Mouse (Mus musculus) limb, embryonic 11.5 days (tissue): ENCODE measurements at regions not wholly inside any gene's neighbourhood (a gene's known extent, or its start where the extent isn't known, plus 50 kb on each side); places are given as distances from the start of the nearest gene placed in this dataset.

Source experiments
- ATAC-seq: fragments of 200-750 bp; cut with Nextera tagmentation; 2 replicates; pipeline ENCODE4 v1.8.0; 2017; ENCODE audit warnings: low read depth; ENCODE audit not compliant: insufficient number of reproducible peaks, low FRiP score, low TSS enrichment
- DNase-seq: peaks from one replicate; pipeline ENCODE4 v3.0.0-alpha.2; 2015; ENCODE audit warnings: low spot score
- H3K27ac ChIP-seq: fragments of 300-500 bp; sonication (generic); replicated peaks from 2 replicates; pipeline ENCODE4 v1.5.1; 2014; ENCODE audit warnings: low read depth, mild to moderate bottlenecking, low read length
- H3K27me3 ChIP-seq: fragments of 300-500 bp; sonication (generic); 2 replicates; pipeline ENCODE4 v1.6.1; 2014; ENCODE audit warnings: mild to moderate bottlenecking, low read length, mixed read lengths; ENCODE audit not compliant: control insufficient read depth, insufficient read depth
- H3K36me3 ChIP-seq: fragments of 300-500 bp; sonication (generic); 2 replicates; pipeline ENCODE4 v1.6.1; 2014; ENCODE audit warnings: mild to moderate bottlenecking, low read length, moderate library complexity, mixed read lengths; ENCODE audit not compliant: control insufficient read depth, insufficient read depth
- H3K4me1 ChIP-seq: fragments of 300-500 bp; sonication (generic); 2 replicates; pipeline ENCODE4 v1.6.1; 2014; ENCODE audit warnings: low read length, mixed read lengths; ENCODE audit not compliant: control insufficient read depth, insufficient read depth
- H3K4me2 ChIP-seq: fragments of 300-500 bp; sonication (generic); 2 replicates; pipeline ENCODE4 v1.6.1; 2014; ENCODE audit warnings: low read depth, mild to moderate bottlenecking, moderate library complexity; ENCODE audit not compliant: severe bottlenecking
- H3K4me3 ChIP-seq: fragments of 300-500 bp; sonication (generic); 2 replicates; pipeline ENCODE4 v1.5.1; 2014; ENCODE audit warnings: low read depth, low read length
- H3K9ac ChIP-seq: fragments of 300-500 bp; sonication (generic); 2 replicates; pipeline ENCODE4 v1.6.1; 2014; ENCODE audit warnings: mild to moderate bottlenecking, low read length
- H3K9me3 ChIP-seq: fragments of 300-500 bp; sonication (generic); 2 replicates; pipeline ENCODE4 v1.6.1; 2016; ENCODE audit warnings: low read length; ENCODE audit not compliant: control insufficient read depth
- WGBS: fragments of 180-500 bp; shearing (Covaris S2); extraction: QIAGEN DNeasy Blood & Tissue Kit; methylation state at CpG from one replicate; pipeline ENCODE4 v1.1.7; 2014; 5-methylcytosine and 5-hydroxymethylcytosine counted together

DNA sequence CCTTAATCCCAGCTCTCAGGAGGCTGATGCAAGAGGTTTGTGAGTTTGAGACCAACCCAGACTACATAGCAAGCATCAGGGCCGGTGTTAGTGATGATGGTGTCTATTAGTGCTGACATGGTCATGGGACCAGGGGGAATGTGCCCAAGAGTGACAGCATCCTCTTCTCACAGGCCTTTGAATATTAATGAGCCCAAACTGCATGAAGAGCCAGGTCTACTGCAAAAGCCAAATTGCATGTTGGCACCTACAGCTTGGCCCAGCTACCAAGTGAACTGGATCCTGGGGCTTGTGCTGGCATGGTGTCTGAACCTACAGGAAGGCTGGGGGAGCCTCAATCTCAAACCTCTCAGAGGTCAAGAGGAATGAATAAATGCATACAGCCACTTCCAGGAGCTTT is 70.0 kb downstream of the 4930426L09Rik start:
- Histone ChIP-seq H3K9me3 (no peaks in the 10 kb centered on the region), H3K4me2 (no peak overlapping the region), H3K27me3 (no peaks in the 10 kb centered on the region), H3K4me1 (no peaks in the 10 kb centered on the region), H3K36me3 (no peaks in the 10 kb centered on the region), H3K9ac (no peak overlapping the region), H3K27ac (no peak overlapping the region), H3K4me3 (no peak overlapping the region)
- DNase-seq (no peak), ATAC-seq (no peak)
- 96% methylated on average over 1 of the region's 1 CpGs for WGBS

DNA sequence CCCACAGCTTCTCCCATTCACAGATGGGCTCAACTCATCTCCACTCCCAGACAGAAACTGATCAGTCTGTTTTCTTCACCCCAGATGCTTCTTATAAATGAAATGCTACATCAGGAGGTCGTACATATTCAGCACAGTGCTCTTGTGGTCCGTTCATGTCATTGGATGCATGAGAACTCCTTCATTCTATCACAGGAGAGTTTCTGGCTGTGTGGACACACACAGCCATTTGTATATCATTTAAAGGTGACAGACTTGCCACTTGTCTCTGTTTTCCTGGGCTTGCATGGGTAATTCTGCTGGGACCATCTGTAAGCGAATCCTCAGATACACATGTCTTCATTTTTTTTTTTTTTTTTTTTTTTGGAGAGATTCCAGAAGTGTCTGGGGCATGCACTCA is 85.7 kb downstream of the 4930426L09Rik start:
- no peak overlapping the region for H3K4me2 ChIP-seq
- H3K4me3 ChIP-seq = no peak overlapping the region
- DNase-seq (no peak), ATAC-seq (no peak)
- no peaks in the 10 kb centered on the region for H3K27me3 ChIP-seq
- no peak overlapping the region for H3K27ac ChIP-seq
- no peak overlapping the region for H3K9ac ChIP-seq
- no peaks in the 10 kb centered on the region for H3K4me1 ChIP-seq
- no peaks in the 10 kb centered on the region for H3K36me3 ChIP-seq
- 83% methylated on average over 3 of the region's 3 CpGs for WGBS
- H3K9me3 ChIP-seq = no peaks in the 10 kb centered on the region

DNA sequence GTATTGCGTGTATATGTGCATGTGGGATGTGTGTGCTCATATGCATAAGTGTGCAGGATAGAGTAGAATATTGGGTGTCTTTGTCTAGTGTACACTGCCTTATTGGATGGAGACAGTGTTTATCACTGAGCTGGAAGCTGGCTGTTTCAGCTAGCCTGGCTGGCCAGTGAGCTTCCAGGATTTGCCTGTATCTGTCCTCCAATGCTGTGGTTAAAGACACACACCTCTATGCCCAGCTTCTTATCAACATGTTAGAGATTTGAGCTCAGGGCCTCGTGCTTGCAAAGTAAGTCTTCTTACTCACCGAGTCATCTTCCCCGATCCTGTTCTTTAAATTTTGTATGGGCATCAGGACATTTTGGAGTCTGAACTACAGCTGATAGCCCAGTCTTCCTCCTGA is 87.0 kb downstream of the 4930426L09Rik start:
- H3K27ac ChIP-seq = no peak overlapping the region
- no peaks in the 10 kb centered on the region for H3K27me3 ChIP-seq
- no peaks in the 10 kb centered on the region for H3K9me3 ChIP-seq
- no peak overlapping the region for H3K9ac ChIP-seq
- no peak overlapping the region for H3K4me2 ChIP-seq
- H3K4me3 ChIP-seq = no peak overlapping the region
- ATAC-seq (no peak), DNase-seq (peak; percentile 8)
- H3K36me3 ChIP-seq = no peaks in the 10 kb centered on the region
- 87% methylated on average over 4 of the region's 4 CpGs for WGBS
- H3K4me1 ChIP-seq = no peaks in the 10 kb centered on the region

DNA sequence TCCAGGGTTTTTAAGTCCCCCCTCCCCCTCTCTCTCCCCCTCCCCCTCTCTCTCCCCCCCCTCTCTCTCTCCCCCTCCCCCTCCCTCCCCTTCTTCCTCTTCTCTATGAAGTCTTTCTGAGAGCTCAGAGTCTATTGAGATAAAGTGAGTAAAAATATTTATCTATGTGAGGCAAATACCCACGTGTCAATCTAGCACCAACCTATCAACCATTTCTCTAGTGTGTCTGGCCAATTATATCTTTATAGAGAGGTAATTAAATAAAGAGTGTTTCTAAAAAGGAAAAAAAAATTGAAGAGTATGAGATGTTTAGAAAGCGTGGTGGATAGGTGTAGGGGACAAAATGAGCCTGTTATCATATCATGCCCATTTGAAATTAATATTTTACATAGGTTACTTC is 88.0 kb downstream of the 4930426L09Rik start:
- no peak overlapping the region for H3K27ac ChIP-seq
- no peaks in the 10 kb centered on the region for H3K4me1 ChIP-seq
- H3K9ac ChIP-seq = no peak overlapping the region
- ATAC-seq (no peak), DNase-seq (no peak)
- no peaks in the 10 kb centered on the region for H3K27me3 ChIP-seq
- no peaks in the 10 kb centered on the region for H3K36me3 ChIP-seq
- no peaks in the 10 kb centered on the region for H3K9me3 ChIP-seq
- H3K4me3 ChIP-seq = no peak overlapping the region
- 70% methylated on average over 2 of the region's 2 CpGs for WGBS
- no peak overlapping the region for H3K4me2 ChIP-seq

DNA sequence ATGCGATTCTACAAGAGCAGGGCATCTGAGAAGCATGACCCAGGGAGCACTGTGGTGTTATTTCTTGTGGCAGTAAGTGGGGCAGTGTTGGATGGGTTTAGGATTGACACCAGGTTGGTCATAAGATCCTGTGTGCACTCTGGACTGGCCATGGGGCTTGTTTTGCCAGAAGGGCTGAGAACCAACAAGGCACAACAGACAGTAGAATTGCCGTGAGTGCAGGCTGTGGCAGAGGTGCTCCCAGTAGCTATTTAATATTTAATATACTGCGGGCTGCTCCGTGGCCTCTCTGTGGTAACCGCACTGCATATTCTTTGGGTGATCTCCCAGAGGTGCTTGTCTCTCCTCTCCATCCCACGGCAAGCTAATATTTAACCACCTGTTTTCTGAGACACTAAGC is 88.5 kb downstream of the 4930426L09Rik start:
- Histone ChIP-seq H3K36me3 (no peaks in the 10 kb centered on the region), H3K4me3 (no peak overlapping the region), H3K27ac (no peak overlapping the region), H3K4me1 (no peaks in the 10 kb centered on the region), H3K4me2 (no peak overlapping the region), H3K9ac (no peak overlapping the region), H3K27me3 (no peaks in the 10 kb centered on the region), H3K9me3 (no peaks in the 10 kb centered on the region)
- ATAC-seq (no peak), DNase-seq (no peak)
- WGBS = 90% methylated on average over 6 of the region's 6 CpGs

DNA sequence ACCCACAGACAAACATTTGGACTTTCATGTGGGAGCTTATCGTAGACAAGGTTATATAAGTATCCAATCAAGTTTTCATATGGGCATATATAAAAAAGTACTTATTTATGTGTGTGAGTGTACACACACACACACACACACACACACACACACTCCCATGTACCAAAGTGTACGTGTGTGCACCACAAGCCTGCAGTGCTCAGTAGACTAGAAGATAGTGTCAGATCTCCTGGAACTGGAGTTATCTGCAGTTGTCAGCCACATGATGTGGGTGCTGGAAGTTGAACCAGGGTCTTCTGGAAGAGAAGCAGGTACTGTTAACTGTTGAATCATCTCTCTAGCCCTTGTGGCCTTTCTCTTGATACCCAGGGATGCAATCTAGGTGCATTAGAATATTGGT is 99.7 kb upstream of the Armc3 start:
- H3K4me1 ChIP-seq = 0 out of 2 replicates have a peak, but pooled peaks cover 2% of the 10 kb centered on the region
- no peak overlapping the region for H3K27ac ChIP-seq
- H3K9me3 ChIP-seq = no peaks in the 10 kb centered on the region
- 88% methylated on average over 2 of the region's 2 CpGs for WGBS
- H3K4me3 ChIP-seq = no peak overlapping the region
- no peak for ATAC-seq
- no peak for DNase-seq
- H3K36me3 ChIP-seq = no peaks in the 10 kb centered on the region
- H3K27me3 ChIP-seq = no peaks in the 10 kb centered on the region
- H3K9ac ChIP-seq = no peak overlapping the region
- no peak overlapping the region for H3K4me2 ChIP-seq

DNA sequence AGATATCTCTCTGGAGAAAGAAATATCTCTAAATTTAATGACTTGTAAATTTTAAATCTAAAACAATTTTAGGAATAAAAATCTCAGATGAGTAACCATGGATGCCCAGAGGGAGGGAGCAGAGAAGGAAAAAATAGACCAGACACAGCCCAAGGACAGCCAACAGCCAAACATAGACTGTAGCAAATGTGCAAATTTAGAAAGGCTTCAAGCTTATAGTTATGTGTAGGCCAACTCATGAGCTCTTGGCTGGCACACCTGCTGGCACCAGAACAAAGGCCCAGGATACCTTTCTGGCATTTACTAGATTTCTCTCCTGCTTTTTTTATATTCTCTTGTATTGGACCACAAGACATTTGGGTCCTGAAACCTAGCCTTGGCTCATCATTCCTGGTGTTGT is 90.3 kb upstream of the Armc3 start:
- Histone ChIP-seq H3K36me3 (no peaks in the 10 kb centered on the region), H3K27me3 (no peaks in the 10 kb centered on the region), H3K4me1 (no peaks in the 10 kb centered on the region), H3K9ac (no peak overlapping the region), H3K9me3 (no peaks in the 10 kb centered on the region), H3K4me2 (no peak overlapping the region), H3K4me3 (no peak overlapping the region), H3K27ac (no peak overlapping the region)
- DNase-seq (no peak), ATAC-seq (no peak)

DNA sequence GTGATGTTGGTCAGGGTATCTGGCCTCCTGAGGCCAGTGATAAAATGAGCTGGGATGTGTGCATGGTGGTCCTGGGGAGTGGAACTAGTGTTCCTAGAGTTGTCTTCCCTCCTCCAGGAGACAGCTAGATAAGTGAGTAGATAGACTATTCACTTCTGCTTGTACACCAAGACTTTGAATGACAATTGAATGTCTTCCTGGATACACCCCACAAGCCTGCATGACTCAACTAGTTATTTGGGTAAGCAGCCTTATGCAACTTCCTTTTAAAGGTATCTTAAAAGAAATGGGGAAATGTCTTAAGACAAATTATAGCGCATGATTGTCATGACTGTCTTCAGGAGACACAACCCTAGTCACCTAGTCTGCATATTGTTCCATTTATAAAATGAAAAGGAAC is 79.2 kb upstream of the Armc3 start:
- H3K27ac ChIP-seq = no peak overlapping the region
- H3K4me3 ChIP-seq = no peak overlapping the region
- H3K36me3 ChIP-seq = no peaks in the 10 kb centered on the region
- DNase-seq (no peak), ATAC-seq (no peak)
- H3K9me3 ChIP-seq = no peaks in the 10 kb centered on the region
- H3K4me2 ChIP-seq = no peak overlapping the region
- H3K4me1 ChIP-seq = no peaks in the 10 kb centered on the region
- H3K27me3 ChIP-seq = no peaks in the 10 kb centered on the region
- H3K9ac ChIP-seq = no peak overlapping the region
- WGBS = 98% methylated on average over 1 of the region's 1 CpGs

DNA sequence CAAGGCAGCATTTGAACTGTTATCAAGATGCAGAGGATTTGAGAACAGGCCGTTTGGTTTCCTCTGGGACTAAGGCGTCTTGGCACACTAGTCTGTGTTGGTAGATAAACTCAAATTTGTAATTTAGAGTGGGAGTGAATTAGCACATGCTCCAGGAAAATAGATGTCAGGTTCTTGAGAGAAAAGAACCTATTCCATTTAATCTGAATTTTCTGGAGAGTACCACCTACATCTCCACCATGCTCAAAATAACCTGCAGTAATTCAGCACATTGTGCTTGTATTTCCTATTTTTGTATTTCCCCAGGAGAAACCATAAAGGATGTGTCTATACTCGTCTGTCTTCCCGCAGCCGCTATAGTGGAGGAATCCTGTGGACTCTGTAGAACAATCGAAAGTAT is 66.2 kb upstream of the Armc3 start:
- H3K9me3 ChIP-seq = no peaks in the 10 kb centered on the region
- ATAC-seq = no peak

More for the DNA sequence above, 66.2 kb upstream of the Armc3 start:
- H3K4me3 ChIP-seq = no peak overlapping the region
- no peaks in the 10 kb centered on the region for H3K27me3 ChIP-seq
- no peaks in the 10 kb centered on the region for H3K4me1 ChIP-seq
- H3K36me3 ChIP-seq = no peaks in the 10 kb centered on the region
- no peak overlapping the region for H3K9ac ChIP-seq
- no peak overlapping the region for H3K4me2 ChIP-seq
- WGBS = 91% methylated on average over 6 of the region's 6 CpGs
- H3K27ac ChIP-seq = no peak overlapping the region
- DNase-seq = no peak
